Mouse (Mus musculus) stomach, postnatal 0 days (tissue): ENCODE results near the gene Dnajc30.
"Not testable (repeated sequence)": the region's sequence is repeated elsewhere in the genome, so short reads cannot be mapped to it uniquely, and the experiment has no call there.

Source experiments
- CTCF ChIP-seq: IDR thresholded peaks from 2 replicates; pipeline ENCODE4 v1.5.1; 2016; ENCODE audit warnings: antibody characterized with exemption, low read depth, mild to moderate bottlenecking, moderate library complexity
- EP300 ChIP-seq: optimal IDR thresholded peaks from 2 replicates; pipeline ENCODE3; 2016; ENCODE audit warnings: antibody characterized with exemption

GRCm38 (mm10) chr5:135064909-135065446, 976 bp downstream of the Dnajc30 start, which contains the start of gene Bud23:
- not testable (repeated sequence) for TF ChIP-seq EP300, CTCF
